Mouse (Mus musculus) erythroblast, embryonic 14.5 days (primary cell): ENCODE results near the gene A930018P22Rik. TPM values are rescaled to one million over a fixed set of nuclear protein-coding genes. Genes with fewer than 3 reads are reported as not detected.

Experiments used
- H3K27me3 ChIP-seq: 2 replicates; pipeline ENCODE4 v1.6.1; 2012; ENCODE audit warnings: inconsistent platforms; ENCODE audit not compliant: control insufficient read depth
- H3K36me3 ChIP-seq: 2 replicates; pipeline ENCODE4 v1.6.1; 2012; ENCODE audit warnings: mild to moderate bottlenecking, inconsistent platforms; ENCODE audit not compliant: control insufficient read depth
- H3K4me1 ChIP-seq: 2 replicates; pipeline ENCODE4 v1.6.1; 2012; ENCODE audit warnings: inconsistent platforms; ENCODE audit not compliant: control insufficient read depth
- H3K4me3 ChIP-seq: replicated peaks from 2 replicates; pipeline ENCODE3; 2012; ENCODE audit warnings: moderate library complexity, mild to moderate bottlenecking, inconsistent platforms
- H3K9me3 ChIP-seq: 2 replicates; pipeline ENCODE4 v1.6.1; 2012; ENCODE audit warnings: low read length, inconsistent platforms, mixed read lengths; ENCODE audit not compliant: control insufficient read depth
- GATA1 ChIP-seq: IDR thresholded peaks from 2 replicates; pipeline ENCODE4 v1.6.1; 2012; ENCODE audit warnings: low read length, inconsistent platforms, mixed read lengths
- TAL1 ChIP-seq: IDR thresholded peaks from 3 replicates; pipeline ENCODE4 v1.6.1; 2012; ENCODE audit warnings: low read length, inconsistent platforms, mixed read lengths
- polyA plus RNA-seq: library from polyadenylated mRNA; stranded (reverse); fragments of >175 nt; gene quantifications from 2 replicates; pipeline ENCODE4 v1.2.3, GENCODE M21; 2012

The A930018P22Rik gene
- polyA plus RNA-seq, 1 experiment: 0.96 TPM

GRCm38 (mm10) chr2:104173431-104173830 lies 50.9 kb downstream of the A930018P22Rik start:
- H3K36me3 ChIP-seq: no peaks in the 10 kb centered on the region
- H3K27me3 ChIP-seq: no peaks in the 10 kb centered on the region
- no peak for TF ChIP-seq TAL1
- no peak for TF ChIP-seq GATA1
- no peak overlapping the region for H3K4me3 ChIP-seq
- peaks cover 14% of the 10 kb centered on the region for H3K4me1 ChIP-seq
- no peaks in the 10 kb centered on the region for H3K9me3 ChIP-seq

Other genes with a start within 250 kb of the A930018P22Rik start
- gene Lmo2, start 164.8 kb upstream of the A930018P22Rik start, polyA plus RNA-seq: 141 and 161 TPM in 2 replicates
- gene Fbxo3, start 95.0 kb upstream of the A930018P22Rik start, polyA plus RNA-seq: 0.70 and 0.79 TPM in 2 replicates
- gene 4931422A03Rik, start 94.4 kb upstream of the A930018P22Rik start, polyA plus RNA-seq: not detected in 2 replicates
- gene Gm10912, start 56.9 kb upstream of the A930018P22Rik start, polyA plus RNA-seq: not detected in 2 replicates
- gene Gm10799, start 54.2 kb upstream of the A930018P22Rik start, polyA plus RNA-seq: not detected in 2 replicates
- 0.14 and 0.31 TPM in 2 replicates for gene Cd59b, start 52.9 kb upstream of the A930018P22Rik start, polyA plus RNA-seq
- gene Cd59a, start 27.0 kb upstream of the A930018P22Rik start, polyA plus RNA-seq: 2.0 and 2.5 TPM in 2 replicates